Mouse (Mus musculus) thymus, postnatal 0 days (tissue): ENCODE results near the gene Banf1. TPM values are rescaled to one million over a fixed set of nuclear protein-coding genes. Genes with fewer than 3 reads are reported as not detected.
"Not testable (repeated sequence)": the region's sequence is repeated elsewhere in the genome, so short reads cannot be mapped to it uniquely, and the experiment has no call there.

Experiments used
- DNase-seq: peaks from one replicate; pipeline ENCODE4 v3.0.0-alpha.2; 2015; ENCODE audit warnings: low spot score
- polyA plus RNA-seq: library from polyadenylated mRNA; unstranded; fragments of >200 nt; fragmentation: Nextera tagmentation; extraction: Ambion mirVana; gene quantifications from 2 replicates; pipeline ENCODE4 v1.2.1, GENCODE M21; 2015

The Banf1 gene
- polyA plus RNA-seq, 1 experiment from 2014 or later = 590 TPM

DNA sequence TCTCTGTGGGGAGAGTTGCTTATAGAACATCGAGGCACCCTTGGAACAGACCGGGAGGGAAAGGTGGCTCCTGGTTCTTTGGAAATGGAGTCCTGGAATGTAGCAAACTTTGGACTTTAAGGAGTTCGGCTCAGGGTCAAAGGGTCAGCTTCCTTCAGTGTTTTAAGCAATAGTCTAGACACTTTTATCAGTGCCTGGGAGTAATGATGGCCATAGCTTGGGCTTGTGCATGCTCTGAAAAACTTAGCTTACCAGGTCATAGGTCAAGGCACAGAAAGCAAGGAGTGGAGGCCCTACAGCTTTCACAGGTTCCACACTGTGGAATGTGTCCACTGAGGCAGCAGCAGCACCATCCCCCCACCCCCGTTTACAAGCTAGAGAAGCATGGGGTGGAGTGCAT is 7.8 kb upstream of the Banf1 start:
- no peak for DNase-seq

DNA sequence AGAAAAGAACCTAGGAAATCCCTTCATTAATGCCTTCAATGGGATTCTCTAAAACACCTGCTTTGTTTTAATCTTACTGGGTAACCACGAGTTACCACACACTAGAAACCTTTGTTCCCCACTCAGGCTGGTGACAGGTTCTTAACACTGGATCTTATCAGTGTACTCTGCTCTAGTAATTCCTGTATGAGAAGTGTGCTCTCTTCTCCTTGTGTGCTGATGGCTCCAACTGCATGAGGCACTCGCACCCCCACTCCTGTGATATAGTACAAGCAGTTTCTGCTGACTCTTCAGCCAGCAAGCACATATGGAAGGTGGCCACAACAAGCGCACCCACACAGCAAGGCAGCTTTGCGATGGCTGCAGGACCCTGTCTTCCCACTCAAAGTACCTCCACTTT is 7.2 kb upstream of the Banf1 start:
- DNase-seq = no peak

DNA sequence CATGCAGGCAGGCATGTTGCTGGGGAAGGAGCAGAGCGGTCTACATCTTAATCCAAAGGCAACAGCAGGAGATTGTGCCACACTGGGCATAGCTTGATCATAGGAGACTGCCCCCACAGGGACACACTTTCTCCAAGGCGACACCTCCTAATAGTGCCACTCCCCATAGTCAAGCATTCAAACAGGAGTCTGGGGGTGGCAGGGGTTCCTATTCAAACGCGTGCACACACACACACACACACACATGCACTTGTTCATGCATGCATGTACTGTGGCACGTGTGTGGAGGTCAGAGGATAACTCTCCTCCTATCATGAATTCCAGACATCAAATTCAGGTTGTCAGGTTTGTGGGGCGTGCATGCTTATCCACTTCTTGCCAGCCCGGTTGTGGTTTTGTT is 5.8 kb upstream of the Banf1 start:
- DNase-seq = no peak

DNA sequence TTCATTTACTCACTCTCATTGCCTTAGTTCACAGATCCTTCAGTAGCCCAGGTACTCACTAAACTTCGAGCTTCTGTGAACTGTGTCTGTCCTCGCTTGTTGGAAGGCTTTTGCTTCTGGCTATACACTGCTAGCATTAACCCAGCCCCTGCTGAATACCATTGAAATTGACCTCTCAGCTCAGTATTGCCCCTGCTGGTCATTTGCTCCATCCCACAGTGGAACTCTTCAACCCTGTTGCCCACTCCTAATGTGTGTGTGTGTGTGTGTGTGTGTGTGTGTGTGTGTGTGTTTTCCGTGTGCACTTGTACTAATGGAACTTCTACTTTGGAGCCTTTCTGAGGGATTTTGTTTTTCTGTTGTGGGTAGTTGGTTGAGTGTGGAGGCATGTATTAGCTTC is 4.0 kb upstream of the Banf1 start:
- DNase-seq = no peak

DNA sequence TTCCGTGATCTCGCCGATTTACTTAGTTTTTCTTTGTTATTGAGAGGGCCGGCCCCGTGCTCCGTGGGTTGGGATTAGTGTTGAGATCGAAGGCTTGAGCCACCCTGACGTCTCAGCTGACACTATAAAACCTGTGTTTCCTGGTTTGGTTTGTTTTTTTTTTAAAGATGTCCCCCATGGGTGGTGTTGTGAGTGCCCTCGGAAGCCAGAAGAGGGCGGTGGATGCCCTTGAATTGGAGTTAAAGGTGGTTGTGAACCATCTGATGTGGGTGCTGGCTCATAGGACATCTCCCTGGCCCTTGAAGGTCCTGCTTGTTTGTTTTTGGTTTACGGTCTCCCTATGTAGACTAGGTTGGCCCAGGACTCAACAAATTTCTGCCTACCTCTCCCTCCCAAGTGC is 487 bp upstream of the Banf1 start:
- peak; percentile 18 for DNase-seq

DNA sequence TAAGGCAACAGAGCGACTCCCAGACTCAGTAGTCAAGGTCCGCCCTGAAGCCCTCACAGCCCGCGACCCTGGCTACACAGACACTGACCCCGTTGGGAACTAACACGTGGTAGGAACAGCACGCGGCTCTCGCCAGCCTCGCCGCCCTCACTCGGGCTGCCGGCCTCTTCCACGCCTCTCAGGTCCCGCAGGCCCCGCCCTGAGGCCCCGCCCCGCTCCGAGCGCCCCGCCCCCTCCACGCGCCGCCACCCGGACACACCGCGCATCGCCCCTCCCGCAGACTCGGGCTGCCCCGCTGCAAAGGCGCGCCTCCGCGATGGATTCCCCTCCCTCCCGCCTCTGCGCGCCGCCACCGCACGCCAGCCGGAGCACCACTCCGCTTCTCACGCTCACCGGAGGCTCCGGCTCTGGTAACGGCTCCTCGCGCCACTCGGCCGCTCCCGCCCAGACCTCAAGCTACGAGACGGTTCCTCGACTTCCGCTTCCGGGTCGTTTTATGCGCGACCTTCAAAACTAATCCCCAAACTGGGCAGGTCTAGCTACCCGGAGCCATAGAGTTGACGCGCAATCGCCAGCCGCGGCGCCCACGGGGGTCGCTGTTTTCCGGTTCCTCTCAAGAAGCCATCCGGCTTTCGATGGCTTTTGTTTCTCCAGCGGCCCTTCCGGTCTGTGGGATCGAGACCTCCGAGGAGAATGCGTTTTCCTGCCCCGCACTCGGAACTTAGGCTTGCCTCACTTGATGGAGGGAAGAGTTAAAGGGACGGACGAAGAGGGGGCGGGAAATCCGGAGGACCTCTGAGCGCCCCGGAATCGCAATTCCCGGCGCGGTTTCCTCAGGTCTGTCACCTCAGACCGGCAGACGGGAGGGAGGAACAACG is 554 bp downstream of the Banf1 start, which contains the start of gene Eif1ad:
TSS of gene Eif1ad (plus strand) at position 567 of the 878 bp plus-strand sequence.
- peak; percentile 97 for DNase-seq

DNA sequence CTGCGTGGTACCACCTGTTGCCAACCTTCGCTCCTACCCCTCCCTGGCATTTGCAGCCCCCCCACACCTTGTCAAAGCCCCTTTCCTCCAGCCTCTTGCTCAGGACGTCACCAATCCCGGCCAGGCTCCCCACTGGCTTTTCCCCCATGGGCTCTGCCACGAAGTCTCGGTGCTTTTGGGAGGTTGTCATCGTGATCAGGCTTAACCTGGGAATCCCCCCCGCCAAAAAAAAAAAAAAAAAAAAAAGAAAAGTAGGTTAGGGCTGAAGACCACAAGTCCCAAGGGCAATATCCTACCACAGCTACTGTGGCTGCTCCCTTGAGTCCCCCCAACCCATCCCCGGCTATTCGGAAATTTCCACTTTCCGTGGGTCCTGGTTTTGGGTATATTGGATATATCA is 1.2 kb downstream of the Banf1 start:
- DNase-seq = no peak

DNA sequence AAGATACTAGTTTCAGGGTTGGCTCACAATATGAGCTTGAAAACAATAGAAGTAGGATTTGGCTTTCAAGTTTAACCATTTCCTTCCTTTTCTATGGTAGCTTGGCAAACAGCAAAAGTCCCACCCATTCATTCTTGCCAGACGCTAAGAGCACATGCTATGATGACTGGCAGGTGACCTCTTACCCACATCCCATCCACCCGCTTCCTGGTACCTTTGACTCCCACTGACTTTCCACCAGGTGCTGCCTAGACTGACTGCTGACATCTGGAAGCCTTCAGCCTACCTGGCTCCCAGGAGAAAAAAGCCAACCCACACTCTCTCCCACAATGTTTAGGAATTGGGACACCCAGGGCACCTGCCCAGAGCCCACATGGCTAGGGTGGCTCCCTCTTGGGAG is 2.8 kb downstream of the Banf1 start:
- peak; percentile 14 for DNase-seq

DNA sequence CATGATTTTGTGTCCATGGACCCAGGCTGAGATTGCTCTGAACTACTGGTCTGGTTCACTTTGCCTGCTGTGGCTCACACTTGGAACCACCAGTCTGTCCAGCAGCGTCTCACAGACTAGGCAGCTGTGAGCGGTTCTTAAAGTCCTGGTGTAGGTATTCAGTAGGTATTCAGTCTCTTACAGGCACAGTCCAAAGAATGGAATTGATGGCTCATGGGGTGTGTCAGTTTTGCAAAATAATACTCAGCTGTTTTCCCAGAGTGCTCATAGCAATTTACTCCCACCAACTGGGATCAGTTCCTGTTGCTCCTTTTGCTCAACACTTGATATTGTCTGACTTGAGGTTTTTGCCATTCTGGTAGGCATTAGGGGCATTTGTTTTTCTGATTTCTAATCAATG is 4.8 kb downstream of the Banf1 start:
- no peak for DNase-seq

DNA sequence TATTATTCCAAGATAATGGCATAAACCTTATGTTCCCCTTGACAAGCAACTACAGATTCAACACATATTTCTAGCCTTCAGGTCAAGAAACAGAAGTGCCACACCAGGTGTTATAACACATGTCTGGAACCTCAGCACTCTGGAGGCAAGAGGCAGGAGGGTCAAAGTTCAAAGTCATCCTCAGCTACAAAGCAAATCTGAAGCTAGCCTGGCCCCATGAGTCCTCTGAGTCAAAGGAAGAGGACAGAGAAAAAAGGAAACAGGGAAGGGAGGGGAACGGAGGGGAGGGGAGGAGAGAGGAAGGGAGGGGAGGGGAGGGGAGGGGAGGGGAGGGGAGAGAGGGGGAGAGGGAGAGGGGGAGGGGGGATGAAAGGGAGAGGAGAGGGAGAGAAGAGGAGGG is 10.9 kb downstream of the Banf1 start:
- DNase-seq = no peak

DNA sequence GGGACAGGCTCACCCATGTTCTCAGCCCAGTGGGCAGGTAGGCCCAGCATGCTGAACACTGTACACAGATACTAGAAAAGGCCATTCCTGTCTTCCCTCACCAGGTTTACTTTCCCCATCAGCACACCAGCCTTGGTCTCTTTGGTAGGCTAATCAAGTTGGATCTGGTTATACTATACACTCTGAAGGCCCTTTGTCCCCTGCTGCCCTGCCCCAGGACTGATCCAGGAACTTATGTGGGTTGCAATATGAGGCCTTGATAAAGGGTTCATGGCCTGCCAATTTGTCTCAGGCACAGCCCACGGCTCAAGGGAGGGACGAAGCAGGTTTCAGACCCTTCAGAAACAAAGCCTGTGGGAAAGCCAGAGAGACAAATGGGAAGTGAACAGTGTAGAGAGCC is 13.4 kb downstream of the Banf1 start:
- DNase-seq = no peak

DNA sequence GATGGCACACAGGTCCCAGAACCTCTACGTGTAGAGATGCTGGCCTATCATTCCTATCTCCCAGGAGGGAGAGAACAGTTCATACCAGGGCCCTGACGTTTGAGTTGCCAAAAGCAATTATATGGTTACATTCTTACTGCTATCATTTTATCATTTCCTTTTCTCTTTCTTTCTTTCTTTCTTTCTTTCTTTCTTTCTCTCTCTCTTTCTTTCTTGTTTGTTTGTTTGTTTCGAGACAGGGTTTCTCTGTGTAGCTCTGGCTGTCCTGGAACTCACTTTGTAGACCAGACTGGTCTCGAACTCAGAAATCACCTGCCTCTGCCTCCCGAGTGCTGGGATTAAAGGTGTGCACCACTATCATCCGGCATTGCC is 17.5 kb downstream of the Banf1 start, which contains the start of gene Cst6:
TSS of gene Cst6 (minus strand) at position 73 of the 372 bp plus-strand sequence.
- not testable (repeated sequence) for DNase-seq

DNA sequence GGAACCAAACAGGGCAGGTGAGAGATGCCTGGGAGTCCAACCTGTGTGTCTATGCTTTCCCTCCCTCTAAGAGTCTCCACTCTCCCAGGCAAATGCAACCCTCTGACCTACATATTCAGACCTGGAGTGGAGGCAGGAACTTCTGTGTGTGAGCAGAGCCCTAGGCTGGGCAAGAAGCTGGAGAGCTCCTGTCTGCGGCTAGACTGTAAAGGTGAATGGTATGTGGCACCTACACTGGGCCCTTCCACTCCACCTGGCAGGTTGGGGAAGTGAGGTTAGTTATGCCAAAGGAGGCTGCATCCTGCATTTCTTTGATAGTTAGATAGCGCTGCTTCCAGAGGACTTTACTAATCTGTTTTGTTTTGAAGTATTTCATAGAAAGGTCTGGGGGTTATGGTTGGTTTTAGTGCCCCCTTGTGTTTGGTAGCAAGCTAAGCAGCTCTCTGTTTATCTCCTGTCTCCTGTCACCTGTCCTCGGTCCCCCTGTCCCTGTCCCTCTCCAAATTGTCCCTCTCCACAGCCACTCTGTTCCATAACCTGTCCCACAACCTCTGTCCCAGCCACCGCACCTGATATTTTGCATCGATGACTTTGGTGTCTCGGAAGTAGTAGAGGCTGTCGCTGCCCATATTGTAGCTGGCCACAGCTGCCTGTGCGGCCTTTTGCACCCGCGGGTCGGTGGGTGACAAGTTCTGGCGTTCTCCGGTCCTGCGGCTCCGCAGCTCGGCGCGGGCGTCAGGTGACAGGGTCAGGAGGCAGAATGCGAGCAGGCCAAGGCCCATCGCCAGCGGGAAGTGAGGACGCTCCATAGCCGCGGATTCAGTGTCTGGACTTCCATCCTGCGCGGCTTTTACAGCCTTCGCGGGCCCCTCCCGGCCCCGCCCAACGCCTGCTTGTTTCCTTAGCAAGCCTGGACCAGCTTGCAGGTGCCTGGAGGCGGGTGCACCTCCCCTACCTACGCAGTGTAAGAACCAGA is 18.2 kb downstream of the Banf1 start:
- peak; percentile 69 for DNase-seq

DNA sequence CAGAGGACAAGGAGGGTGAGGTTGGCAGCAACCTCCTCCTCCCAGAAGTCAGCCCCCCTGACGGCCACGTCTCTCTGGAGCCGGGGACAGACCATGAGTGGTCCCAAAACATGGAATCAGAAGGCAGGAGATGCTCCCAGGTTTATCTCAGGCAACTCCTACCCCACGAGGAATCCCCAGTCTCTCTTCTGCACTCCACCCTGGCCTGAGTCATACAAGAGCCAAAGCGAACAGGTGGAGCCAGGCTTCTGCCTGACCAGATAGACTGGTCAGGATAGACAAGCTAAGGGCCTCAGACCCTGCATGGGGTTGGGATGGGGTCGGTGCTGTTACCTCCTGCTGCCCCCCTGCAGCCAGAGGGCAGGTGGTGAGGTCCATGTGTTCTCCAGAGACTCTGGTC is 18.9 kb downstream of the Banf1 start:
- DNase-seq = no peak

DNA sequence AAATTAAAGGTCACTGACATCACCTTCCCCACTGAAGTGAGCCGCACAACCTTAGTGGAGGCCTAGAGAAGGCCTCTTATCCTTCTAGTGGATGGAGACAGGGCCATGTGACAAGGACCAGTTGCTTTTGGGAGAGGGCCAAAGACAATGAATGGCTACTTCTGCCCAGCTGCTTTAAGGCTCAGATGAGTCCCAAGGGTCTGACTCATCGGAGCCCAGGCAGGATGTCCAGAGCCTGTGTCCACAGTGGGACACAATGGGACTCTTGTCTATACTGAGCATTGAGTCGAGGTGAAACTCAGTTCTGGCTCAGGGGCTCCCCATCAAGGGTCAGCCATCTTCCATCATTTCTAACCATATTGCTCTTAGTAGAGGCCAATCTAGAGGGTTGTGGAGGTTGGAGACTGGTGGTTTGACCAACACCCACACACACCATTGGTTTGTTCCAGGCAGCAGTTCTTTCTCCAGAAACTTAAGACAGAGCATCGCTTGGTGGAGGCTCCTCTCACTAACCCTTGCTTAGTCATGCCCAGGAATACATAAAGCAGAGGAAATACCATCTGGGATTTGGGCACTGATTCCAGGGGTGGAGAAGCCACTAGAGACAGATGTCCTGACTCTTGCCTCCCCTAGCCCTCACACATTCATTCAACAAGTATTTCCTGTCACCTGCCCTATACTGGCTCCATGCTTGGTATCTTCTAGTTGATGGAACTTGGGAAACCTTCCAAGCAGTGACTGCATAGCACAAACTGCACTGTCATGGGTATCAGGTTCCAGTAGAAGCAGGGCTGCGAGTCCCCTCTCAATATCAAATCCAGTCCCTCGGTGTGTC is 21.5 kb downstream of the Banf1 start:
- no peak for DNase-seq

DNA sequence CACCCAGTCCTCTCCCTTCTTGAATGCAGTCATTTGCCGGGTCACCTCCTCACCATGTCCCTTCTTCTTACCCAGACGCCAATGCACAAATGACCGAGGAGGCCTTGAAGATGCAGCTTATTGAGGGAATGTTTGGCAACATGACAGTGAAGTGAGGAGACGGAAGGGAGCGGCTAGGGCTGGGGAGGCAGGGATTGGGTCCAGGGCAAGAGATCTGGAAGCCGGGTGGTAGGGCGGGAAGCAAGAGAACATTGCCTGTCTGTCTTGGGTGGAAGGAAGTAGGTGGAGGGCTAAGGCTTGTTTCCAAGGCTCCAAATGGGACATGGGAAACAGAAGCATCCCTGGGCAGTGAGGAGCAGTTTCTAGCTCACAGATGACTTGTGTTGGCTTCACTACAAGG is 25.6 kb downstream of the Banf1 start:
- no peak for DNase-seq

DNA sequence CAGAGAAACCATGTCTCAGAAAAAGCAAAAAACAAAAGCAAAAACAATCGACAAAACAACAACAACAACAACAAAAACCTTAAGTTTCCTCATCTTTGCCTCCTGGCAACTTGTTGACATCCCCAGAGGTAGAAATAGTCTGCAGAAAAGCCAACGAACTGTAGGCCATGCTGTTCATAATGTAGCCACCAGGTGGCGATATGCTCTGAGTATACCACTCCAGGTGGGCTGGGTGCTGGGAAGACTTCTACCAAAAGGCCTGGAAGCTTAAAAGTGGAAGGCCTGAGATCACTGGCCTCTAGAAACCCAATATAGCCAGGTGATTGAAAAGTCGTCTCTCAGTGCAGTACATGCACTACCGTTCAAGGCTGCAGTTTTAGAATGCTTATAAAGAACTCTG is 29.0 kb downstream of the Banf1 start:
- DNase-seq = peak; percentile 80

DNA sequence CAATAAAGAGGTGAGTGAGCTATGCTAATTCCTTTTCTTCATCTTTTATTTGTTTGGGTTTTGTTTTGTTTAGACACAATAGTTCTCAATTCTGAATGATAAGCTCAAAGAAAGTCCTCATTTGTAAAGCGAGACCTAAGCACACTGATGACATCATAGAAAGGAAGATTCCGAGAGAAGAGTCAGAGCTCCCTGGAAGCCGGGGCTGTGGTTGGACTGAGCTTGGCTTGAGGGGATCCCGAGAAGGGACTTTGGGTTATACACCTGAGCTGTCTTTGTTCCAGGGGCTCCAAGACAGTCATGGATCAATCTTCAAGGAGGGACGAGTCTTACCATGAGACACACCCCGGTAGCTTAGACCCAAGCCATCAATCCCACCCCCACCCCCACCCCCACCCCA is 31.5 kb downstream of the Banf1 start, which contains the start of gene Catsper1:
TSS of gene Catsper1 (plus strand) at position 301 of the 400 bp plus-strand sequence.
- no peak for DNase-seq

DNA sequence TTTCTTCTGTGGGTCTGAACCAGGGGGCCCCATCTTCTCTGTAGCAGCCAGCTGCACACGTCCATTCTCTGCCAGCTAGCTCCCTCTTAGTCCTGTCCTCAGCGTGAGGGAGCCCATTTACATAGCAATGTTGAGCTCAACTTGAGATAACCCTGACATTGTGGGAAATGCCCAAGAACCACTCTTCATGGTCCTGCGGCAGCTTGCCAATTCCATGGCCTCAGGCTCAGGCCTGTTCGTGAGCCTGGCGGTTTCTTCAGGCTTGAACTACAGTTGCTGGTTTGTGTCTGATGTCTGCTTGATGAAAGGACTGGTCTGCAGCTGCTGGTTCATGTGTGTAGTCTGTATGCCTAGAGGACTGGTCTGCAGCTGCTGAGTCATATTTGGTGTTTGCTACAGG is 32.2 kb downstream of the Banf1 start:
- no peak for DNase-seq

DNA sequence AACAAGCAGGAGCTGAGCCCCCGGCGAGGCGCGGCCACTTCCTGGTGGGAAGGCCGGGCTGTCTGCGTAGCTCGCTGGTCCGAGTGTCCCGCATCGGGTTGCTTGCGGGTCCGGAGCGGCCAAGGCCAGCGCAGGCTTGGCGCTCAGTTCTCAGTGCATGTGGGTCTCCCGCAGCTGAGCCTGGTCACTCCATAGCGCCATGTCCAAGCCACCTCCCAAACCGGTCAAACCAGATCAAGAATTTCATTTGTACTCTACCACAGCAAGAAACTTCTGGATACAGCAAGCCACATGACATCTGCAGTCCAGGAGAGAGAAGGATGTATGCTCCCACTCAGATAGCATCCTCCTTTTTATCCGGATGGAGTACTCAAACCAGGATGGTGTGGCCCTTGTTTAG is 39.0 kb downstream of the Banf1 start:
- no peak for DNase-seq

DNA sequence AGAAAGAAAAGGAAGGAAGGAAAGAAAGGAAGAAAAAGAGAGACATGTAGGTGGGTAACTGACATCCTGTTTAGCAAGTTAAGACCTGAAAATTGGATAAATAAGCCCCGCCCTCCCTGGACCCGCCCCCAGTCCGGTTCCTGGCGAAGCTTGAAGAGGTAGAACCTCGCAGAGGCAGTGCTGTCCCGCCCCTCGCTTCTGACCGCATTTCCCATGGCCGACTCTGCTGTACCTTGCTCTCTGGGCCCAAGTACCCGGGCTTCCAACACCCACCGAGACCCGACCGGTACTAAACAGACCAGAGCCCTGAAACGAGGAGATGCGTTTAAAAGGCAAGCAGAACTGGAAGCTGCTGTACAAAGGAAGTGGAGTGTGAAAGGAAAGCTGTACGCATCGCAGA is 43.2 kb downstream of the Banf1 start:
- peak; percentile 40 for DNase-seq
